In the genomic region with DNA sequence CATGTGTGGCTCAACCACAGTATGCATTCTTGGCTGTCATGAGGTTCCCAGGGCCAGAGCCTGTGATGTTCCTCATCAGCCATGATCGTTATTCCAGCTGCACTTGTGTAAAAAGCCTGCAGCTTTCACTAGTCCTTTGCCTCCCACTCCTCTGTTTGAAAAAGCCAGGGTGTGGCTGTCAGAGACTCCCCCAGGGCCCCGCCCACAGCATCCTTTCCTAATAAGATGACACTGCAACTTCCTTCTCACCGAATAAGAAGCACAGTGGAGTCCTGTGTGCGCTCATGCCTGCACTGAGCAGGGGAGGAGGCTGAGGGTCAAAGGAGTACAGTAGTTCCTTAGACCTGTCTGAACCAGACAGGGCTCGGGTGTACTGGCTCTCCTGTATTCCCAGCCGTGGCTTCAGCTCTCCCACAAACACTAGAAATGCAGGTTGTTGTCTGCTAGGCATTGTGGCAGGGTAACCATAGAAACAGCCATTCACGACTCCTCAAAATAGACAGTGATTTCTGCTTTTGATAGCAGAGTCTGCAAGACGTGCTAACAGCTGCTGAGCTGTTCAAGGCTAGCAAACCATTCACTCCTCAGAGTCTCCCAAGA, we compare ENCODE assay signal across 11 mouse cellular contexts. TPM values are rescaled to one million over a fixed set of nuclear protein-coding genes. Genes with fewer than 3 reads are reported as not detected.
DNase-seq lines count a peak whose midpoint lies in the region; ATAC-seq and TF ChIP-seq lines count a peak whose summit lies in the region.
"Had no signal": no experiment of that assay in that cellular context is flagged by ENCODE, and none has a peak within 500 bp of the region (broad histone marks: within the 10 kb centered on the region; RNA-seq: fewer than 3 reads in every experiment).

No protein-coding gene starts in this region.

- H3K27me3 ChIP-seq in kidney, embryonic 15.5 days = peaks cover 5% of the 10 kb centered on the region; the same call in 1 of the 2 replicates
- H3K27me3 ChIP-seq in hindbrain, embryonic 11.5 days (ENCODE audit: control insufficient read depth, insufficient read depth, low read length) = no peaks in the 10 kb centered on the region
- no peaks in the 10 kb centered on the region for H3K27me3 ChIP-seq in midbrain, embryonic 15.5 days (replicated peaks)
- H3K27me3 ChIP-seq: liver, embryonic 13.5 days; stomach, embryonic 15.5 days had no signal

- H3K27ac ChIP-seq in kidney, embryonic 15.5 days = peak overlapping the region; percentile 37; the same call in 1 of the 2 replicates
- H3K27ac ChIP-seq in ES-E14 (ENCODE audit: insufficient read depth, low read depth, low read length, poor library complexity, severe bottlenecking) = no peak overlapping the region
- H3K27ac ChIP-seq in hindbrain, embryonic 11.5 days (ENCODE audit: low read depth, low read length) = no peak overlapping the region
- peak overlapping the region; percentile 80 for H3K27ac ChIP-seq in midbrain, embryonic 15.5 days
- H3K27ac ChIP-seq in gastrocnemius, adult 2 months = no peak overlapping the region
- H3K27ac ChIP-seq: liver, embryonic 13.5 days; stomach, embryonic 15.5 days had no signal

- no peak overlapping the region for H3K4me2 ChIP-seq in kidney, embryonic 15.5 days
- no peak overlapping the region for H3K4me2 ChIP-seq in hindbrain, embryonic 11.5 days (replicated peaks; ENCODE audit: low read depth, low read length)
- H3K4me2 ChIP-seq in midbrain, embryonic 15.5 days = no peak overlapping the region
- H3K4me2 ChIP-seq: liver, embryonic 13.5 days; stomach, embryonic 15.5 days had no signal

- in situ Hi-C loops in ES-E14 (cut with MboI; ENCODE audit: low sequenced_read_pairs in 2 of 2, unreplicated experiment in 2 of 2) = no loop called here

- peak; percentile 87 for ATAC-seq in kidney, embryonic 15.5 days (replicated peaks; ENCODE audit: low FRiP score)
- ATAC-seq in hindbrain, embryonic 11.5 days (ENCODE audit: low FRiP score) = peak; percentile 44; the same call in 1 of the 2 replicates
- peak; percentile 71 for ATAC-seq in midbrain, embryonic 15.5 days (replicated peaks)

- no peak for DNase-seq in kidney, adult 9 months
- peak; percentile 29 for DNase-seq in ES-E14 (ENCODE audit: low read depth, low spot score)
- peak; percentile 17 for DNase-seq in hindbrain, embryonic 11.5 days (ENCODE audit: low spot score)
- no peak for DNase-seq in ovary, postnatal 36 days (ENCODE audit: low spot score)
- DNase-seq in lung, postnatal 14 days = no peak
- DNase-seq in gastrocnemius, adult 2 months = no peak
- DNase-seq: cerebellum, adult 9-10 months; liver, embryonic 13.5 days had no signal

- peaks cover 17% of the 10 kb centered on the region for H3K4me1 ChIP-seq in kidney, embryonic 15.5 days
- peaks cover 5 to 16% of the 10 kb centered on the region in 2 experiments; a peak in 3 of 4 replicates for H3K4me1 ChIP-seq in ES-E14 (ENCODE audit: control insufficient read depth in 2 of 2, insufficient read depth in 2 of 2, low read length in 2 of 2, poor library complexity in 1 of 2)
- no peaks in the 10 kb centered on the region for H3K4me1 ChIP-seq in hindbrain, embryonic 11.5 days (replicated peaks; ENCODE audit: control insufficient read depth, insufficient read depth, low read length)
- peaks cover 18% of the 10 kb centered on the region for H3K4me1 ChIP-seq in midbrain, embryonic 15.5 days
- H3K4me1 ChIP-seq: liver, embryonic 13.5 days; stomach, embryonic 15.5 days had no signal

- H3K36me3 ChIP-seq in kidney, embryonic 15.5 days = no peaks in the 10 kb centered on the region
- no peaks in the 10 kb centered on the region for H3K36me3 ChIP-seq in ES-E14 (ENCODE audit: control insufficient read depth, insufficient read depth, low read length, poor library complexity, severe bottlenecking)
- no peaks in the 10 kb centered on the region for H3K36me3 ChIP-seq in hindbrain, embryonic 11.5 days (ENCODE audit: control insufficient read depth, insufficient read depth, low read length)
- no peaks in the 10 kb centered on the region for H3K36me3 ChIP-seq in midbrain, embryonic 15.5 days (replicated peaks)
- H3K36me3 ChIP-seq: liver, embryonic 13.5 days; stomach, embryonic 15.5 days had no signal

- 25% methylated on average over 8 of the region's 8 CpGs for WGBS in kidney, embryonic 15.5 days
- WGBS in hindbrain, embryonic 11.5 days = 50% methylated on average over 8 of the region's 8 CpGs
- 30% methylated on average over 8 of the region's 8 CpGs for WGBS in midbrain, embryonic 15.5 days

- no peak for TF ChIP-seq CTCF in gastrocnemius, adult 2 months (IDR thresholded peaks at IDR 0.05)

- no peak overlapping the region for H3K4me3 ChIP-seq in kidney, embryonic 15.5 days (replicated peaks)
- H3K4me3 ChIP-seq in ES-E14 (ENCODE audit: insufficient read depth in 1 of 2, low read depth in 1 of 2, low read length in 2 of 2, poor library complexity in 1 of 2, severe bottlenecking in 1 of 2) = no peak overlapping the region
- no peak overlapping the region for H3K4me3 ChIP-seq in hindbrain, embryonic 11.5 days (ENCODE audit: low read depth, low read length)
- H3K4me3 ChIP-seq in midbrain, embryonic 15.5 days = no peak overlapping the region
- no peak overlapping the region for H3K4me3 ChIP-seq in gastrocnemius, adult 2 months
- H3K4me3 ChIP-seq: liver, embryonic 13.5 days; stomach, embryonic 15.5 days had no signal

- intact Hi-C loops in gastrocnemius, adult 2 months (cut with DNase I) = loop anchor here (5.0 kb wide), 1 partner anchor 162 kb away; no protein-coding TSS in a partner anchor

- H3K9ac ChIP-seq in kidney, embryonic 15.5 days = no peak overlapping the region
- H3K9ac ChIP-seq in ES-E14 (ENCODE audit: insufficient read depth, low read depth, low read length, poor library complexity, severe bottlenecking) = no peak overlapping the region
- H3K9ac ChIP-seq in hindbrain, embryonic 11.5 days (ENCODE audit: low read depth, low read length) = no peak overlapping the region
- no peak overlapping the region for H3K9ac ChIP-seq in midbrain, embryonic 15.5 days
- H3K9ac ChIP-seq: liver, embryonic 13.5 days; stomach, embryonic 15.5 days had no signal

- no peaks in the 10 kb centered on the region for H3K9me3 ChIP-seq in kidney, embryonic 15.5 days (replicated peaks)
- no peaks in the 10 kb centered on the region for H3K9me3 ChIP-seq in ES-E14 (ENCODE audit: control insufficient read depth, insufficient read depth, low read depth, low read length)
- H3K9me3 ChIP-seq in hindbrain, embryonic 11.5 days (ENCODE audit: control insufficient read depth, low read length) = no peaks in the 10 kb centered on the region
- H3K9me3 ChIP-seq in midbrain, embryonic 15.5 days = no peaks in the 10 kb centered on the region
- H3K9me3 ChIP-seq: liver, embryonic 13.5 days; stomach, embryonic 15.5 days had no signal

TF ChIP-seq in ES-E14, 5 proteins besides CTCF, POLR2A, EP300 and RAD21:
- peak; percentile 60; the same call in 1 of the 2 replicates for TF ChIP-seq MAFK (IDR thresholded peaks at IDR 0.05; ENCODE audit: insufficient read depth, low read depth, low read length)
- TF ChIP-seq ZNF384 (IDR thresholded peaks at IDR 0.05; ENCODE audit: low read depth, low read length) = no peak

RNA-seq across cellular contexts. Expression of gene Wfs1, which starts 43.8 kb away (rescaled TPM):
- 18.3 and 19.5 TPM in 2 replicates for polyA plus RNA-seq in kidney, embryonic 15.5 days (2015; fragmentation: Nextera tagmentation; extraction: Ambion mirVana)
- 15.1 and 24.2 TPM in 2 replicates for total RNA-seq in ES-E14 (2012; rRNA removed)
- polyA plus RNA-seq in hindbrain, embryonic 11.5 days (2014; fragmentation: Nextera tagmentation; extraction: Ambion mirVana) = 6.0 and 7.0 TPM in 2 replicates
- polyA plus RNA-seq in midbrain, embryonic 15.5 days (2015; fragmentation: Nextera tagmentation; extraction: Ambion mirVana) = 8.9 and 10.2 TPM in 2 replicates
- 10 to 100 TPM; 49.9 to 86.0 TPM for total RNA-seq in gastrocnemius, adult 2 months (2021)

Comparison
In these comparisons a context has a peak if more than half of its experiments do, and no peak if none do; other contexts are left out.
1. H3K27ac ChIP-seq: peak in kidney, embryonic 15.5 days (single experiment) and midbrain, embryonic 15.5 days (single experiment); none in ES-E14 (single experiment), hindbrain, embryonic 11.5 days (single experiment) and gastrocnemius, adult 2 months (single experiment).
2. DNase-seq: peak in ES-E14 (single experiment) and hindbrain, embryonic 11.5 days (single experiment); none in kidney, adult 9 months (single experiment), ovary, postnatal 36 days (single experiment), lung, postnatal 14 days (single experiment) and gastrocnemius, adult 2 months (single experiment).
3. Peak in every context shown above with its lines, with median percentiles within 50 percentile points of each other: ATAC-seq.